Mouse (Mus musculus) spleen, adult 2 months (tissue): Measurements from ENCODE around the gene Slc36a3.

ENCODE experiments used
- CTCF ChIP-seq: fragments of 200-500 bp; IDR thresholded peaks from 2 replicates; pipeline ENCODE4 v1.5.1; 2011; ENCODE audit warnings: mild to moderate bottlenecking, inconsistent platforms; ENCODE audit not compliant: insufficient read depth, insufficient read length, insufficient replicate concordance; ENCODE audit errors: extremely low read depth
- POLR2A ChIP-seq: fragments of 200-500 bp; IDR thresholded peaks from 2 replicates; pipeline ENCODE4 v1.6.1; 2011; ENCODE audit warnings: low read depth, low read length, inconsistent platforms

- TF ChIP-seq CTCF (no peak), POLR2A (no peak)
These were observed 4.7 kb downstream of the Slc36a3 start for GRCm38 (mm10) chr11:55146855-55147254.
